Mouse (Mus musculus): ENCODE results near the gene Fosl1.

Gene Fosl1

GRCm38 (mm10) chr19:5424782-5425741 lies 22.3 kb upstream of the Fosl1 start, which contains the start of the genes Drap1 and AI837181:
Gene Drap1 (minus strand): TSS chr19:5424979.
Gene AI837181 (plus strand): TSS chr19:5425144.
- DNase-seq (ENCODE audit: low spot score) = peak; percentile 99

- DNase-seq (ENCODE audit: low spot score) = peak; percentile 56
Observed at GRCm38 (mm10) chr19:5425906-5426565, 21.3 kb upstream of the Fosl1 start.

GRCm38 (mm10) chr19:5426640-5427290 lies 20.6 kb upstream of the Fosl1 start:
- DNase-seq (ENCODE audit: low spot score) = no peak

GRCm38 (mm10) chr19:5428083-5428482 lies 19.3 kb upstream of the Fosl1 start:
- DNase-seq (ENCODE audit: low spot score) = no peak

GRCm38 (mm10) chr19:5429219-5429618 lies 18.1 kb upstream of the Fosl1 start:
- no peak for DNase-seq (ENCODE audit: low spot score)

GRCm38 (mm10) chr19:5429806-5430205 lies 17.5 kb upstream of the Fosl1 start:
- peak; percentile 68 for DNase-seq (ENCODE audit: low spot score)

GRCm38 (mm10) chr19:5430408-5430807 lies 16.9 kb upstream of the Fosl1 start:
- DNase-seq (ENCODE audit: low spot score) = peak; percentile 58

- no peak for DNase-seq (ENCODE audit: low spot score)
Observed at GRCm38 (mm10) chr19:5431911-5432464, 15.4 kb upstream of the Fosl1 start.

- DNase-seq (ENCODE audit: low spot score) = peak; percentile 70
Observed at GRCm38 (mm10) chr19:5432992-5433852, 14.1 kb upstream of the Fosl1 start.

- DNase-seq (ENCODE audit: low spot score) = no peak
Observed at GRCm38 (mm10) chr19:5433951-5434350, 13.4 kb upstream of the Fosl1 start.

- DNase-seq (ENCODE audit: low spot score) = no peak
Observed at GRCm38 (mm10) chr19:5444371-5444908, 2.9 kb upstream of the Fosl1 start.

GRCm38 (mm10) chr19:5444954-5445353 lies 2.4 kb upstream of the Fosl1 start:
- DNase-seq (ENCODE audit: low spot score) = no peak

- DNase-seq (ENCODE audit: low spot score) = no peak
Observed at GRCm38 (mm10) chr19:5445747-5446146, 1.6 kb upstream of the Fosl1 start.

- no peak for DNase-seq (ENCODE audit: low spot score)
Observed at GRCm38 (mm10) chr19:5448354-5449150, 1.2 kb downstream of the Fosl1 start.

- no peak for DNase-seq (ENCODE audit: low spot score)
Observed at GRCm38 (mm10) chr19:5449673-5450072, 2.3 kb downstream of the Fosl1 start.

GRCm38 (mm10) chr19:5451766-5452165 lies 4.4 kb downstream of the Fosl1 start:
- DNase-seq (ENCODE audit: low spot score) = no peak

GRCm38 (mm10) chr19:5455037-5455436 lies 7.7 kb downstream of the Fosl1 start:
- DNase-seq (ENCODE audit: low spot score) = no peak

GRCm38 (mm10) chr19:5455568-5455967 lies 8.2 kb downstream of the Fosl1 start:
- no peak for DNase-seq (ENCODE audit: low spot score)

- no peak for DNase-seq (ENCODE audit: low spot score)
Observed at GRCm38 (mm10) chr19:5456241-5456921, 9.0 kb downstream of the Fosl1 start.
